Mouse (Mus musculus) CH12.LX (cell line): ENCODE results near the gene Srgap3. TPM values are rescaled to one million over a fixed set of nuclear protein-coding genes. Genes with fewer than 3 reads are reported as not detected.

ENCODE experiments used
- DNase-seq: peaks from one replicate; pipeline ENCODE4 v3.0.0-alpha.2; 2013; ENCODE audit errors: extremely low read depth
- H3K27ac ChIP-seq: 2 replicates; pipeline ENCODE4 v1.5.1; 2012; ENCODE audit warnings: low read depth, mild to moderate bottlenecking, control low read depth, moderate library complexity; ENCODE audit not compliant: insufficient read depth
- H3K27me3 ChIP-seq: replicated peaks from 2 replicates; pipeline ENCODE3; 2012; ENCODE audit warnings: inconsistent platforms
- H3K36me3 ChIP-seq, 2 experiments: replicated peaks in 1 of 2; 2 replicates each; pipeline versions ENCODE3 to v1.6.1; 2012; ENCODE audit warnings: inconsistent platforms in 1 of 2, low read length in 1 of 2, mild to moderate bottlenecking in 1 of 2, mixed read lengths in 1 of 2, moderate library complexity in 1 of 2; ENCODE audit not compliant: control insufficient read depth in 1 of 2, insufficient read depth in 1 of 2
- H3K4me1 ChIP-seq, 2 experiments: 2 replicates each; pipeline ENCODE4 v1.6.1; 2012; ENCODE audit warnings: inconsistent platforms in 1 of 2, moderate library complexity in 1 of 2; ENCODE audit not compliant: insufficient read depth in 2 of 2, control insufficient read depth in 1 of 2
- H3K4me2 ChIP-seq: 2 replicates; pipeline ENCODE4 v1.6.1; 2012; ENCODE audit warnings: low read depth, mild to moderate bottlenecking, control low read depth; ENCODE audit not compliant: poor library complexity, insufficient read depth, severe bottlenecking
- H3K4me3 ChIP-seq, 3 experiments: fragments of 150-350 bp in 1 of 3; sonication (generic) in 1 of 3; replicated peaks in 1 of 3; 2 replicates each; pipeline versions ENCODE3 to v1.5.1; 2011 to 2012; ENCODE audit warnings: low read depth in 2 of 3, low read length in 2 of 3, mild to moderate bottlenecking in 2 of 3, moderate library complexity in 2 of 3, control low read depth in 1 of 3, improper control_type of control experiment in 1 of 3, inconsistent platforms in 1 of 3, mixed read lengths in 1 of 3; ENCODE audit not compliant: poor library complexity in 1 of 3
- H3K79me2 ChIP-seq: replicated peaks from 2 replicates; pipeline ENCODE4 v1.6.1; 2012; ENCODE audit warnings: mild to moderate bottlenecking, moderate library complexity; ENCODE audit not compliant: control insufficient read depth, poor library complexity, insufficient read depth, severe bottlenecking; ENCODE audit errors: extremely low read depth
- H3K9ac ChIP-seq: 2 replicates; pipeline ENCODE4 v1.6.1; 2012; ENCODE audit warnings: low read depth, mild to moderate bottlenecking, control low read depth, moderate library complexity; ENCODE audit not compliant: insufficient read depth
- H3K9me3 ChIP-seq: replicated peaks from 2 replicates; pipeline ENCODE3; 2012; ENCODE audit warnings: low read length, inconsistent platforms, mixed read lengths
- CTCF ChIP-seq, 2 experiments: IDR thresholded peaks in 1 of 2; conservative IDR thresholded peaks in 1 of 2; 2 replicates each; pipeline ENCODE4 v1.5.1; 2011 to 2012; ENCODE audit warnings: low read depth in 2 of 2, low read length in 2 of 2, improper control_type of control experiment in 1 of 2, inconsistent platforms in 1 of 2, mild to moderate bottlenecking in 1 of 2, moderate library complexity in 1 of 2
- ELF1 ChIP-seq: IDR thresholded peaks from 2 replicates; pipeline ENCODE4 v1.6.1; 2014; ENCODE audit warnings: low read depth, mild to moderate bottlenecking, inconsistent platforms, low read length, improper control_type of control experiment
- HCFC1 ChIP-seq: IDR thresholded peaks from 2 replicates; pipeline ENCODE4 v1.6.1; 2012; ENCODE audit warnings: low read depth, mild to moderate bottlenecking, inconsistent platforms, low read length, improper control_type of control experiment
- JUN ChIP-seq: IDR thresholded peaks from 2 replicates; pipeline ENCODE4 v1.6.1; 2011; ENCODE audit warnings: low read depth, mild to moderate bottlenecking, low read length, improper control_type of control experiment, moderate library complexity; ENCODE audit not compliant: insufficient read depth
- MAFK ChIP-seq: IDR thresholded peaks from 2 replicates; pipeline ENCODE4 v1.6.1; 2011; ENCODE audit warnings: low read length, improper control_type of control experiment; ENCODE audit not compliant: insufficient replicate concordance
- MAX ChIP-seq: IDR thresholded peaks from 2 replicates; pipeline ENCODE4 v1.6.1; 2011; ENCODE audit warnings: low read length, improper control_type of control experiment
- MAZ ChIP-seq: IDR thresholded peaks from 2 replicates; pipeline ENCODE4 v1.6.1; 2012; ENCODE audit warnings: low read depth, mild to moderate bottlenecking, inconsistent platforms, low read length, improper control_type of control experiment, moderate library complexity
- MEF2A ChIP-seq: IDR thresholded peaks from 2 replicates; pipeline ENCODE4 v1.6.1; 2014; ENCODE audit warnings: low read depth, mild to moderate bottlenecking, inconsistent platforms, low read length, improper control_type of control experiment, borderline replicate concordance
- MXI1 ChIP-seq: IDR thresholded peaks from 2 replicates; pipeline ENCODE4 v1.6.1; 2011; ENCODE audit warnings: mild to moderate bottlenecking, low read depth, low read length, improper control_type of control experiment
- NELFE ChIP-seq: IDR thresholded peaks from 2 replicates; pipeline ENCODE4 v1.6.1; 2011; ENCODE audit warnings: low read depth, low read length, improper control_type of control experiment
- PAX5 ChIP-seq: IDR thresholded peaks from 2 replicates; pipeline ENCODE4 v1.6.1; 2012; ENCODE audit warnings: low read length, inconsistent platforms, mixed read lengths
- POLR2AphosphoS2 ChIP-seq: IDR thresholded peaks from 2 replicates; pipeline ENCODE4 v1.6.1; 2011; ENCODE audit warnings: low read depth, low read length, improper control_type of control experiment
- RAD21 ChIP-seq: IDR thresholded peaks from 2 replicates; pipeline ENCODE4 v1.6.1; 2011; ENCODE audit warnings: low read depth, mild to moderate bottlenecking, low read length, improper control_type of control experiment, moderate library complexity
- SMC3 ChIP-seq: IDR thresholded peaks from 2 replicates; pipeline ENCODE4 v1.6.1; 2011; ENCODE audit warnings: low read depth, low read length, improper control_type of control experiment
- TCF12 ChIP-seq: IDR thresholded peaks from 2 replicates; pipeline ENCODE4 v1.6.1; 2014; ENCODE audit warnings: low read depth, mild to moderate bottlenecking, inconsistent platforms, low read length, improper control_type of control experiment
- UBTF ChIP-seq: IDR thresholded peaks from 2 replicates; pipeline ENCODE4 v1.6.1; 2012; ENCODE audit warnings: low read depth, mild to moderate bottlenecking, inconsistent platforms, low read length, improper control_type of control experiment, moderate library complexity
- USF1 ChIP-seq: IDR thresholded peaks from 2 replicates; pipeline ENCODE4 v1.6.1; 2014; ENCODE audit warnings: low read depth, mild to moderate bottlenecking, inconsistent platforms, low read length, improper control_type of control experiment
- ZC3H11A ChIP-seq: IDR thresholded peaks from 2 replicates; pipeline ENCODE4 v1.6.1; 2012; ENCODE audit warnings: low read depth, mild to moderate bottlenecking, inconsistent platforms, low read length, improper control_type of control experiment
- ZKSCAN1 ChIP-seq: IDR thresholded peaks from 2 replicates; pipeline ENCODE4 v1.6.1; 2012; ENCODE audit warnings: low read depth, inconsistent platforms, low read length, improper control_type of control experiment, borderline replicate concordance
- ZNF384 ChIP-seq: IDR thresholded peaks from 2 replicates; pipeline ENCODE4 v1.6.1; 2012; ENCODE audit warnings: low read depth, low read length, improper control_type of control experiment, inconsistent platforms
- dilution Hi-C: fragments of 300-500 bp; cut with MboI; formaldehyde crosslinking; loops from 2 replicates; pipeline ENCODE4 v1.14.3; 2020; ENCODE audit warnings: low sequenced_read_pairs; ENCODE audit not compliant: extremely low pct_unique_long_range_greater_than_20kb, extremely low pct_ligation_motif_present
- in situ Hi-C: fragments of 300-500 bp; cut with MboI; formaldehyde crosslinking; loops from 3 replicates; pipeline ENCODE4 v1.14.3; 2019; ENCODE audit warnings: low sequenced_read_pairs, low pct_ligation_motif_present, low pct_unique_long_range_greater_than_20kb, mixed read lengths
- polyA plus RNA-seq: library from polyadenylated mRNA; unstranded; fragments of >175 nt; gene quantifications from 2 replicates; pipeline ENCODE4 v1.2.1, GENCODE M21; 2012; ENCODE audit warnings: low read depth; ENCODE audit not compliant: insufficient read length
- total RNA-seq, 2 experiments: library from RNA; depleted of rRNA; stranded (reverse); fragments of 300-350 nt in 1 of 2; fragments of >200 nt in 1 of 2; gene quantifications; 2 replicates each; pipeline ENCODE4 v1.2.3; 2012 to 2014

Gene Srgap3
- total and polyA plus RNA-seq, 3 experiments: 1.5 to 4.5 (median 2.1) TPM

- H3K4me3 ChIP-seq: no peak overlapping the region
- dilution Hi-C loops (no loop called here), in situ Hi-C loops (no loop called here)
- H3K9me3 ChIP-seq: no peaks in the 10 kb centered on the region
- H3K27me3 ChIP-seq: no peaks in the 10 kb centered on the region
- no peak for DNase-seq
- no peaks in the 10 kb centered on the region for H3K36me3 ChIP-seq
- H3K4me1 ChIP-seq: peaks cover 0 to 3% of the 10 kb centered on the region in 2 experiments; a peak in 1 of 4 replicates
- no peak overlapping the region for H3K27ac ChIP-seq
- H3K79me2 ChIP-seq: no peaks in the 10 kb centered on the region
- H3K9ac ChIP-seq: no peak overlapping the region
- H3K4me2 ChIP-seq: no peak overlapping the region
- no peak for TF ChIP-seq MAX
- no peak for TF ChIP-seq ZNF384
- TF ChIP-seq POLR2AphosphoS2: no peak
- no peak for TF ChIP-seq CTCF (conservative IDR thresholded peaks at IDR 0.05 in 1 of 2, IDR thresholded peaks at IDR 0.05 in 1 of 2; ENCODE audit: low read depth in 2 of 2, low read length in 2 of 2)
- TF ChIP-seq, all 38 proteins: peak for 0
Measured at GRCm38 (mm10) chr6:112990119-112990518, 43.1 kb upstream of the Srgap3 start.

DNA sequence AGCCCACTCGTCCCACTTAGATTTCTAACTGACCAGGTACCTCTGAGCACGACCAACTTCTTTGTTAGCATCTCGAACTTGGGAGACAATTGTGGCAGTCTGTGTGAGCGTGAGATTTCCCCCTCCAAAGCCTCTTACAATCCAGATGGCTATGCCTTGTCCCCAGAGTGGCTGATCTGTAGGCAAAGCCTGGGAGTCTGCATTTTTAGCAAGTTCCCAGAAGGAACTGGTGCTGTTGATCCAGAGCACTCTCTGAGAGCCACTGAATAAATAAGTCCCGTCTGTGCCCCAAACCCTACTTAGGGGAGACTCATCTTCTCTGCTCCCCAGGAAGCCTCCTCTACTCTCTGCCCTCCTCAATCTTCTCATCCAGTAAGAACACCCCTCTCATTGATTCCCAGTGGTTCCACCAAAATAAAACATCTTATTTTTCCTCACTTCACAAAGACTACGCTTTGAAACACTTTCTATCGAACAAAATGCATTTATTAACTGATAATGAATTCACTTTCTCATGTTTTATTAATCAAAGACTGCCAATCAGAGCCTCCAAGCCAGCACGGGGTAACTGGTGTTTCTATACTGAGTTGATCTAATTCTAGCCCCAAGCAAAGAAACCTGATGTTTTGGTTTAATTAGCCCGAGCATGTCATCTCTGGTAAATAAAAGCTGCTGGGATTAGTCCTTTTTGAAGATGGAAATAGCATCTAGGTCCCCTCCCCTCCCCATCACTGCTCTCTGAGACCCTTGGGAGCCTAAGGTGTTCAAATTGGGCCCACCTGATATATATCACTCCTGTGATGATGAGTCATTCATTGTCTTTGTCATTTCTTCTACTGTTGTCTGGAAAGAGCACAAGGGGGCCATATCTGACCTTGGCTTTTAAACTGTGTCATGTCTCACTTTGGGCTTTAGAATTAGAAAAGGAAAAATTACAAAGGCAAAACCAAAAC lies 38.6 kb upstream of the Srgap3 start:
- H3K4me1 ChIP-seq: peaks cover 0 to 8% of the 10 kb centered on the region in 2 experiments; a peak in 3 of 4 replicates
- no peaks in the 10 kb centered on the region for H3K9me3 ChIP-seq
- dilution Hi-C loops: no loop called here
- no peaks in the 10 kb centered on the region for H3K79me2 ChIP-seq
- no peaks in the 10 kb centered on the region for H3K27me3 ChIP-seq
- TF ChIP-seq MAFK: no peak
- TF ChIP-seq MXI1: no peak
- TF ChIP-seq USF1: no peak
- no peak for TF ChIP-seq ZKSCAN1
- no peak for TF ChIP-seq SMC3
- TF ChIP-seq MEF2A: no peak
- TF ChIP-seq HCFC1: no peak
- no peak for TF ChIP-seq ELF1
- TF ChIP-seq MAZ: no peak
- no peak for TF ChIP-seq NELFE
- TF ChIP-seq ZC3H11A: no peak
- TF ChIP-seq TCF12: no peak
- TF ChIP-seq UBTF: no peak
- TF ChIP-seq RAD21: no peak
- TF ChIP-seq PAX5: no peak
- TF ChIP-seq JUN: no peak
- H3K4me2 ChIP-seq: no peak overlapping the region
- H3K36me3 ChIP-seq: no peaks in the 10 kb centered on the region
- no peak overlapping the region for H3K27ac ChIP-seq
- in situ Hi-C loops: no loop called here
- H3K4me3 ChIP-seq: no peak overlapping the region
- no peak overlapping the region for H3K9ac ChIP-seq
- DNase-seq: no peak
